Mouse (Mus musculus) hindbrain, embryonic 15.5 days (tissue): ENCODE measurements around the gene Micu1. TPM values are rescaled to one million over a fixed set of nuclear protein-coding genes. Genes with fewer than 3 reads are reported as not detected.
A peak's percentile ranks its signal among the peaks of the same experiment; 100 is the strongest.

ENCODE experiments used
- ATAC-seq: fragments of 200-750 bp; cut with Nextera tagmentation; 2 replicates; pipeline ENCODE4 v1.8.0; 2017; ENCODE audit warnings: low read depth, moderate number of reproducible peaks, moderate TSS enrichment; ENCODE audit not compliant: low FRiP score
- H3K27ac ChIP-seq: fragments of 300-500 bp; sonication (generic); replicated peaks from 2 replicates; pipeline ENCODE4 v1.5.1; 2015; ENCODE audit warnings: mild to moderate bottlenecking, inconsistent platforms
- H3K27me3 ChIP-seq: fragments of 300-500 bp; sonication (generic); 2 replicates; pipeline ENCODE4 v1.6.1; 2015; ENCODE audit warnings: control low read depth, inconsistent platforms
- H3K36me3 ChIP-seq: fragments of 300-500 bp; sonication (generic); 2 replicates; pipeline ENCODE4 v1.6.1; 2015; ENCODE audit warnings: control low read depth, inconsistent platforms
- H3K4me1 ChIP-seq: fragments of 300-500 bp; sonication (generic); replicated peaks from 2 replicates; pipeline ENCODE4 v1.6.1; 2015; ENCODE audit warnings: control low read depth, inconsistent platforms
- H3K4me2 ChIP-seq: fragments of 300-500 bp; sonication (generic); 2 replicates; pipeline ENCODE4 v1.6.1; 2015; ENCODE audit warnings: moderate library complexity, mild to moderate bottlenecking, inconsistent platforms
- H3K4me3 ChIP-seq: fragments of 300-500 bp; sonication (generic); 2 replicates; pipeline ENCODE4 v1.5.1; 2015; ENCODE audit warnings: mild to moderate bottlenecking, inconsistent platforms
- H3K9ac ChIP-seq: fragments of 300-500 bp; sonication (generic); 2 replicates; pipeline ENCODE4 v1.6.1; 2015; ENCODE audit warnings: inconsistent platforms
- H3K9me3 ChIP-seq: fragments of 300-500 bp; sonication (generic); 2 replicates; pipeline ENCODE4 v1.6.1; 2016; ENCODE audit warnings: control low read depth, inconsistent platforms
- WGBS: fragments of 180-500 bp; shearing (Covaris S2); methylation state at CpG from one replicate; pipeline ENCODE4 v1.1.7; 2015; 5-methylcytosine and 5-hydroxymethylcytosine counted together
- polyA plus RNA-seq: library from polyadenylated mRNA; unstranded; fragments of >200 nt; fragmentation: Nextera tagmentation; extraction: Ambion mirVana; gene quantifications from 2 replicates; pipeline ENCODE4 v1.2.1, GENCODE M21; 2015

The Micu1 gene
- polyA plus RNA-seq, 1 experiment from 2014 or later, result 79.7 TPM

- ATAC-seq, result no peak
- 63% methylated on average over 3 of the region's 3 CpGs for WGBS
- Histone ChIP-seq H3K27me3 (no peaks in the 10 kb centered on the region), H3K9me3 (no peaks in the 10 kb centered on the region), H3K4me3 (no peak overlapping the region), H3K4me1 (peaks cover 12% of the 10 kb centered on the region), H3K9ac (no peak overlapping the region), H3K36me3 (no peaks in the 10 kb centered on the region), H3K27ac (no peak overlapping the region), H3K4me2 (no peak overlapping the region)
Measured at GRCm38 (mm10) chr10:59798371-59798770, 96.1 kb downstream of the Micu1 start.

GRCm38 (mm10) chr10:59799303-59800044 is 97.2 kb downstream of the Micu1 start:
- WGBS, result 46% methylated on average over 13 of the region's 13 CpGs
- no peaks in the 10 kb centered on the region for H3K27me3 ChIP-seq
- no peaks in the 10 kb centered on the region for H3K36me3 ChIP-seq
- no peak overlapping the region for H3K9ac ChIP-seq
- peak overlapping the region; percentile 44; the same call in 1 of the 2 replicates for H3K27ac ChIP-seq
- peaks cover 12% of the 10 kb centered on the region for H3K4me1 ChIP-seq
- no peaks in the 10 kb centered on the region for H3K9me3 ChIP-seq
- no peak overlapping the region for H3K4me2 ChIP-seq
- peak; percentile 40; the same call in 1 of the 2 replicates for ATAC-seq
- H3K4me3 ChIP-seq, result no peak overlapping the region

- Histone ChIP-seq H3K4me3 (no peak overlapping the region), H3K27ac (no peak overlapping the region), H3K4me2 (no peak overlapping the region)
Measured at GRCm38 (mm10) chr10:59800159-59800558, 97.9 kb downstream of the Micu1 start.

GRCm38 (mm10) chr10:59800826-59801501 is 98.7 kb downstream of the Micu1 start:
- no peaks in the 10 kb centered on the region for H3K27me3 ChIP-seq
- H3K9ac ChIP-seq, result no peak overlapping the region
- no peaks in the 10 kb centered on the region for H3K9me3 ChIP-seq
- no peak overlapping the region for H3K27ac ChIP-seq
- 85% methylated on average over 12 of the region's 12 CpGs for WGBS
- H3K4me2 ChIP-seq, result no peak overlapping the region
- H3K4me3 ChIP-seq, result no peak overlapping the region
- no peaks in the 10 kb centered on the region for H3K36me3 ChIP-seq
- no peak for ATAC-seq
- peaks cover 12% of the 10 kb centered on the region for H3K4me1 ChIP-seq

More at GRCm38 (mm10) chr10:59800159-59800558, 97.9 kb downstream of the Micu1 start:
- H3K9ac ChIP-seq, result no peak overlapping the region
- H3K9me3 ChIP-seq, result no peaks in the 10 kb centered on the region
- peaks cover 12% of the 10 kb centered on the region for H3K4me1 ChIP-seq
- peak; percentile 24; the same call in 1 of the 2 replicates for ATAC-seq
- 16% methylated on average over 10 of the region's 10 CpGs for WGBS
- H3K36me3 ChIP-seq, result no peaks in the 10 kb centered on the region
- no peaks in the 10 kb centered on the region for H3K27me3 ChIP-seq

GRCm38 (mm10) chr10:59808677-59809076 is 106.4 kb downstream of the Micu1 start:
- H3K4me3 ChIP-seq, result no peak overlapping the region
- no peak overlapping the region for H3K27ac ChIP-seq
- no peak for ATAC-seq
- no peak overlapping the region for H3K9ac ChIP-seq
- no peaks in the 10 kb centered on the region for H3K27me3 ChIP-seq
- H3K4me1 ChIP-seq, result peaks cover 9% of the 10 kb centered on the region
- no peaks in the 10 kb centered on the region for H3K36me3 ChIP-seq
- no peaks in the 10 kb centered on the region for H3K9me3 ChIP-seq
- H3K4me2 ChIP-seq, result no peak overlapping the region
- 83% methylated on average over 4 of the region's 4 CpGs for WGBS

GRCm38 (mm10) chr10:59809991-59810574 is 107.8 kb downstream of the Micu1 start:
- Histone ChIP-seq H3K4me2 (no peak overlapping the region), H3K27me3 (no peaks in the 10 kb centered on the region), H3K9ac (no peak overlapping the region), H3K9me3 (no peaks in the 10 kb centered on the region), H3K36me3 (no peaks in the 10 kb centered on the region), H3K4me3 (no peak overlapping the region), H3K4me1 (peaks cover 9% of the 10 kb centered on the region), H3K27ac (no peak overlapping the region)
- ATAC-seq, result no peak
- WGBS, result 69% methylated on average over 4 of the region's 4 CpGs

- Histone ChIP-seq H3K36me3 (no peaks in the 10 kb centered on the region), H3K4me2 (no peak overlapping the region), H3K4me1 (peaks cover 13% of the 10 kb centered on the region), H3K9me3 (no peaks in the 10 kb centered on the region), H3K27me3 (no peaks in the 10 kb centered on the region), H3K9ac (no peak overlapping the region), H3K27ac (no peak overlapping the region), H3K4me3 (no peak overlapping the region)
- 18% methylated on average over 13 of the region's 13 CpGs for WGBS
- no peak for ATAC-seq
Measured at GRCm38 (mm10) chr10:59812939-59813338, 110.7 kb downstream of the Micu1 start.

- peaks cover 9% of the 10 kb centered on the region for H3K4me1 ChIP-seq
- no peak overlapping the region for H3K9ac ChIP-seq
- WGBS, result 87% methylated on average over 9 of the region's 9 CpGs
- H3K27me3 ChIP-seq, result no peaks in the 10 kb centered on the region
- no peaks in the 10 kb centered on the region for H3K36me3 ChIP-seq
- H3K9me3 ChIP-seq, result no peaks in the 10 kb centered on the region
- no peak overlapping the region for H3K27ac ChIP-seq
- no peak for ATAC-seq
- H3K4me2 ChIP-seq, result no peak overlapping the region
- no peak overlapping the region for H3K4me3 ChIP-seq
Measured at GRCm38 (mm10) chr10:59813759-59814158, 111.5 kb downstream of the Micu1 start.

- Histone ChIP-seq H3K9me3 (no peaks in the 10 kb centered on the region), H3K27ac (no peak overlapping the region), H3K36me3 (no peaks in the 10 kb centered on the region), H3K9ac (no peak overlapping the region), H3K27me3 (no peaks in the 10 kb centered on the region), H3K4me2 (no peak overlapping the region), H3K4me1 (peaks cover 9% of the 10 kb centered on the region), H3K4me3 (no peak overlapping the region)
- no peak for ATAC-seq
- WGBS, result 78% methylated on average over 7 of the region's 7 CpGs
Measured at GRCm38 (mm10) chr10:59814505-59815155, 112.4 kb downstream of the Micu1 start.

GRCm38 (mm10) chr10:59816569-59816968 is 114.3 kb downstream of the Micu1 start:
- Histone ChIP-seq H3K36me3 (no peaks in the 10 kb centered on the region), H3K9me3 (no peaks in the 10 kb centered on the region), H3K27ac (no peak overlapping the region), H3K27me3 (no peaks in the 10 kb centered on the region), H3K4me2 (no peak overlapping the region), H3K4me3 (no peak overlapping the region), H3K9ac (no peak overlapping the region), H3K4me1 (peaks cover 9% of the 10 kb centered on the region)
- 65% methylated on average over 6 of the region's 6 CpGs for WGBS
- ATAC-seq, result no peak

GRCm38 (mm10) chr10:59817528-59817927 is 115.3 kb downstream of the Micu1 start:
- 41% methylated on average over 2 of the region's 2 CpGs for WGBS
- H3K27ac ChIP-seq, result no peak overlapping the region
- no peak for ATAC-seq

GRCm38 (mm10) chr10:59817991-59818390 is 115.7 kb downstream of the Micu1 start:
- no peaks in the 10 kb centered on the region for H3K9me3 ChIP-seq
- ATAC-seq, result no peak
- no peak overlapping the region for H3K27ac ChIP-seq
- H3K9ac ChIP-seq, result no peak overlapping the region
- H3K4me3 ChIP-seq, result no peak overlapping the region
- no peaks in the 10 kb centered on the region for H3K36me3 ChIP-seq
- H3K4me1 ChIP-seq, result peaks cover 5% of the 10 kb centered on the region
- H3K4me2 ChIP-seq, result no peak overlapping the region
- H3K27me3 ChIP-seq, result no peaks in the 10 kb centered on the region
- WGBS, result 79% methylated on average over 8 of the region's 8 CpGs

More at GRCm38 (mm10) chr10:59817528-59817927, 115.3 kb downstream of the Micu1 start:
- no peak overlapping the region for H3K9ac ChIP-seq
- no peaks in the 10 kb centered on the region for H3K27me3 ChIP-seq
- H3K36me3 ChIP-seq, result no peaks in the 10 kb centered on the region
- H3K4me1 ChIP-seq, result peaks cover 9% of the 10 kb centered on the region
- H3K4me3 ChIP-seq, result no peak overlapping the region
- H3K4me2 ChIP-seq, result no peak overlapping the region
- no peaks in the 10 kb centered on the region for H3K9me3 ChIP-seq
